Comparison of ENCODE assay signal across 26 mouse cellular contexts in genomic region chr1:153144021-153144420, GRCm38 (mm10). TPM values are rescaled to one million over a fixed set of nuclear protein-coding genes. Genes with fewer than 3 reads are reported as not detected.
DNase-seq lines count a peak whose midpoint lies in the region; ATAC-seq and TF ChIP-seq lines count a peak whose summit lies in the region.
"Had no signal": no experiment of that assay in that cellular context is flagged by ENCODE, and none has a peak within 500 bp of the region (broad histone marks: within the 10 kb centered on the region; RNA-seq: fewer than 3 reads in every experiment).

No protein-coding gene starts in this region.

- H3K4me2 ChIP-seq in kidney, embryonic 14.5 days (replicated peaks; ENCODE audit: low read depth, low read length): no peak overlapping the region
- no peak overlapping the region for H3K4me2 ChIP-seq in kidney, embryonic 16.5 days (replicated peaks; ENCODE audit: low read depth, low read length)
- no peak overlapping the region for H3K4me2 ChIP-seq in limb, embryonic 11.5 days (ENCODE audit: low read depth, severe bottlenecking)
- H3K4me2 ChIP-seq: embryonic facial prominence, embryonic 13.5 days; embryonic facial prominence, embryonic 15.5 days; forebrain, embryonic 12.5 days had no signal

- no peak overlapping the region for H3K4me3 ChIP-seq in kidney, embryonic 14.5 days (ENCODE audit: low read length)
- no peak overlapping the region for H3K4me3 ChIP-seq in kidney, adult 2 months (ENCODE audit: insufficient read depth, low read depth, low read length)
- no peak overlapping the region for H3K4me3 ChIP-seq in kidney, embryonic 16.5 days (ENCODE audit: low read length)
- no peak overlapping the region for H3K4me3 ChIP-seq in limb, embryonic 11.5 days (ENCODE audit: low read depth, low read length)
- H3K4me3 ChIP-seq in limb, embryonic 10.5 days: no peak overlapping the region
- H3K4me3 ChIP-seq in E14TG2a.4 (replicated peaks; ENCODE audit: low read length): peak overlapping the region; percentile 51; the same call in 1 of the 2 replicates
- H3K4me3 ChIP-seq: embryonic facial prominence, embryonic 13.5 days; embryonic facial prominence, embryonic 15.5 days; erythroblast, embryonic 14.5 days; forebrain, embryonic 10.5 days; forebrain, embryonic 12.5 days had no signal

- peak; percentile 75 for ATAC-seq in kidney, embryonic 14.5 days (ENCODE audit: low FRiP score, low TSS enrichment)
- ATAC-seq in kidney, embryonic 16.5 days (ENCODE audit: low FRiP score, low TSS enrichment): peak; percentile 56
- ATAC-seq in limb, embryonic 11.5 days (ENCODE audit: insufficient number of reproducible peaks, low FRiP score, low TSS enrichment, low read depth): 0 out of 2 replicates have a peak, but pooled peaks have one; percentile 31
- ATAC-seq: CD4-positive, CD25-positive, alpha-beta regulatory T cell, adult 4 months; forebrain, embryonic 14.5 days had no signal

- WGBS in kidney, embryonic 14.5 days: 22% methylated on average over 11 of the region's 11 CpGs
- WGBS in kidney, adult 2 months: 65% methylated on average over 11 of the region's 11 CpGs
- WGBS in kidney, embryonic 16.5 days: 34% methylated on average over 11 of the region's 11 CpGs
- 46% methylated on average over 11 of the region's 11 CpGs for WGBS in limb, embryonic 11.5 days
- 50% methylated on average over 11 of the region's 11 CpGs for WGBS in limb, embryonic 10.5 days

- H3K4me1 ChIP-seq in kidney, embryonic 14.5 days (ENCODE audit: control insufficient read depth, insufficient read depth, low read length): peaks cover 6% of the 10 kb centered on the region; the same call in 1 of the 2 replicates
- H3K4me1 ChIP-seq in kidney, adult 2 months (ENCODE audit: control insufficient read depth, insufficient read depth, low read length): no peaks in the 10 kb centered on the region
- peaks cover 33% of the 10 kb centered on the region for H3K4me1 ChIP-seq in kidney, embryonic 16.5 days (ENCODE audit: insufficient read depth, low read length)
- peaks cover 3% of the 10 kb centered on the region; the same call in 1 of the 2 replicates for H3K4me1 ChIP-seq in limb, embryonic 11.5 days (ENCODE audit: control insufficient read depth, insufficient read depth, low read length)
- peaks cover 18% of the 10 kb centered on the region for H3K4me1 ChIP-seq in limb, embryonic 10.5 days
- H3K4me1 ChIP-seq in E14TG2a.4 (replicated peaks; ENCODE audit: low read depth, low read length): peaks cover 22% of the 10 kb centered on the region

- no peaks in the 10 kb centered on the region for H3K9me3 ChIP-seq in kidney, embryonic 14.5 days (ENCODE audit: control insufficient read depth, low read length)
- H3K9me3 ChIP-seq in kidney, embryonic 16.5 days (ENCODE audit: low read length): no peaks in the 10 kb centered on the region
- no peaks in the 10 kb centered on the region for H3K9me3 ChIP-seq in limb, embryonic 11.5 days (ENCODE audit: control insufficient read depth, low read length)
- H3K9me3 ChIP-seq in limb, embryonic 10.5 days (replicated peaks): no peaks in the 10 kb centered on the region
- H3K9me3 ChIP-seq in E14TG2a.4 (ENCODE audit: low read length): no peaks in the 10 kb centered on the region
- H3K9me3 ChIP-seq: embryonic facial prominence, embryonic 13.5 days; embryonic facial prominence, embryonic 15.5 days; forebrain, embryonic 10.5 days; forebrain, embryonic 12.5 days had no signal

- no peak for TF ChIP-seq POLR2A in kidney, adult 2 months (IDR thresholded peaks at IDR 0.05; ENCODE audit: low read depth, low read length)

- no peaks in the 10 kb centered on the region for H3K36me3 ChIP-seq in kidney, embryonic 14.5 days (ENCODE audit: control insufficient read depth, insufficient read depth, low read length)
- H3K36me3 ChIP-seq in kidney, adult 2 months (ENCODE audit: control insufficient read depth, insufficient read depth, low read length): no peaks in the 10 kb centered on the region
- H3K36me3 ChIP-seq in kidney, embryonic 16.5 days (ENCODE audit: insufficient read depth, low read length): 0 out of 2 replicates have a peak, but pooled peaks cover 6% of the 10 kb centered on the region
- H3K36me3 ChIP-seq in limb, embryonic 11.5 days (ENCODE audit: control insufficient read depth, insufficient read depth, low read length): no peaks in the 10 kb centered on the region
- no peaks in the 10 kb centered on the region for H3K36me3 ChIP-seq in limb, embryonic 10.5 days
- H3K36me3 ChIP-seq in E14TG2a.4 (ENCODE audit: insufficient read depth, low read length): no peaks in the 10 kb centered on the region
- H3K36me3 ChIP-seq: embryonic facial prominence, embryonic 13.5 days; embryonic facial prominence, embryonic 15.5 days; forebrain, embryonic 10.5 days; forebrain, embryonic 12.5 days had no signal

- no peak overlapping the region for H3K9ac ChIP-seq in kidney, embryonic 14.5 days (ENCODE audit: low read depth, low read length)
- H3K9ac ChIP-seq in kidney, embryonic 16.5 days (replicated peaks; ENCODE audit: low read length): no peak overlapping the region
- no peak overlapping the region for H3K9ac ChIP-seq in limb, embryonic 11.5 days (ENCODE audit: low read length)
- H3K9ac ChIP-seq: embryonic facial prominence, embryonic 13.5 days; embryonic facial prominence, embryonic 15.5 days; forebrain, embryonic 12.5 days had no signal

- TF ChIP-seq CTCF in kidney, adult 2 months (conservative IDR thresholded peaks at IDR 0.05; ENCODE audit: insufficient read depth, insufficient read length, low read depth, low read length): no peak
- TF ChIP-seq CTCF in E14TG2a.4 (conservative IDR thresholded peaks at IDR 0.05; ENCODE audit: low read length): no peak

- no peaks in the 10 kb centered on the region for H3K27me3 ChIP-seq in kidney, embryonic 14.5 days (ENCODE audit: control insufficient read depth, insufficient read depth, low read length)
- H3K27me3 ChIP-seq in kidney, adult 2 months (replicated peaks; ENCODE audit: control insufficient read depth, insufficient read depth, low read length): no peaks in the 10 kb centered on the region
- no peaks in the 10 kb centered on the region for H3K27me3 ChIP-seq in kidney, embryonic 16.5 days (ENCODE audit: insufficient read depth, low read length)
- no peaks in the 10 kb centered on the region for H3K27me3 ChIP-seq in limb, embryonic 11.5 days (ENCODE audit: control insufficient read depth, insufficient read depth, low read length)
- H3K27me3 ChIP-seq in limb, embryonic 10.5 days (ENCODE audit: low read depth, poor library complexity, severe bottlenecking): no peaks in the 10 kb centered on the region
- no peaks in the 10 kb centered on the region for H3K27me3 ChIP-seq in E14TG2a.4 (ENCODE audit: insufficient read depth, low read length)
- H3K27me3 ChIP-seq: CH12.LX; embryonic facial prominence, embryonic 13.5 days; embryonic facial prominence, embryonic 15.5 days; forebrain, embryonic 12.5 days had no signal

- peak overlapping the region; percentile 70; the same call in 1 of the 2 replicates for H3K27ac ChIP-seq in kidney, embryonic 14.5 days (ENCODE audit: low read depth, low read length)
- H3K27ac ChIP-seq in kidney, adult 2 months (ENCODE audit: insufficient read depth, low read depth, low read length): no peak overlapping the region
- H3K27ac ChIP-seq in kidney, embryonic 16.5 days (ENCODE audit: low read length): peak overlapping the region; percentile 16; the same call in 1 of the 2 replicates
- no peak overlapping the region for H3K27ac ChIP-seq in limb, embryonic 11.5 days (replicated peaks; ENCODE audit: low read depth, low read length)
- no peak overlapping the region for H3K27ac ChIP-seq in limb, embryonic 10.5 days
- H3K27ac ChIP-seq: embryonic facial prominence, embryonic 13.5 days; embryonic facial prominence, embryonic 15.5 days; forebrain, embryonic 10.5 days; forebrain, embryonic 12.5 days had no signal

- no peak for DNase-seq in kidney, adult 2 months
- DNase-seq in kidney, postnatal 14 days: no peak
- no peak for DNase-seq in limb, embryonic 11.5 days (ENCODE audit: low spot score)
- no peak for DNase-seq in limb, embryonic 10.5 days (ENCODE audit: low spot score)
- DNase-seq: adrenal gland, adult 2 months; adrenal gland, postnatal 10 days; adrenal gland, postnatal 25 days; B cell, adult 2 months; cerebellum, adult 11 months; cerebellum, adult 18-20 months; cerebellum, adult 8-10 months; cerebellum, adult 9-11 months; cerebellum, postnatal 14 days; cerebellum, postnatal 36 days; embryo, embryonic 11 days had no signal

RNA-seq across cellular contexts. Expression of gene Lamc2, which starts 42.2 kb away (rescaled TPM):
- 24.5 and 44.2 TPM in 2 replicates for polyA plus RNA-seq in kidney, embryonic 14.5 days (2014; fragmentation: Nextera tagmentation; extraction: Ambion mirVana)
- polyA plus RNA-seq in kidney, adult 2 months (2012; rRNA removed): 7.0 TPM in 2 replicates
- 55.5 and 57.4 TPM in 2 replicates for polyA plus RNA-seq in kidney, embryonic 16.5 days (2015; fragmentation: Nextera tagmentation; extraction: Ambion mirVana)
- polyA plus RNA-seq in limb, embryonic 11.5 days (2014; fragmentation: Nextera tagmentation; extraction: Ambion mirVana): 3.4 and 3.9 TPM in 2 replicates
- 3.1 and 3.3 TPM in 2 replicates for polyA plus RNA-seq in limb, embryonic 10.5 days (2016; fragmentation: Nextera tagmentation; extraction: Ambion mirVana)

Comparison
In these comparisons a context has a peak if more than half of its experiments do, and no peak if none do; other contexts are left out.
1. H3K27ac ChIP-seq: peak in kidney, embryonic 14.5 days (single experiment) and kidney, embryonic 16.5 days (single experiment); none in kidney, adult 2 months (single experiment), limb, embryonic 11.5 days (single experiment) and limb, embryonic 10.5 days (single experiment).
2. Peak in every context shown above with its lines, with median percentiles within 50 percentile points of each other: ATAC-seq.